Mouse (Mus musculus) embryo, embryonic 10.5 days (tissue): Measurements from ENCODE around the gene Rassf1.

Experiments
- DNase-seq: peaks from one replicate; pipeline ENCODE4 v3.0.0-alpha.2; 2015; ENCODE audit warnings: low spot score

Gene Rassf1

GRCm38 (mm10) chr9:107541005-107541404 lies 10.3 kb upstream of the Rassf1 start:
- DNase-seq: no peak

GRCm38 (mm10) chr9:107541474-107542351 lies 9.6 kb upstream of the Rassf1 start, which contains the start of the genes Cyb561d2 and Nprl2:
Gene Cyb561d2, minus strand, starts transcription at chr9:107542193.
Gene Nprl2, plus strand, starts transcription at chr9:107542226.
- DNase-seq: peak; percentile 96

GRCm38 (mm10) chr9:107542352-107542686 lies 9.0 kb upstream of the Rassf1 start:
- no peak for DNase-seq

- DNase-seq: no peak
Observed at GRCm38 (mm10) chr9:107542721-107543120, 8.6 kb upstream of the Rassf1 start.

GRCm38 (mm10) chr9:107543299-107543698 lies 8.1 kb upstream of the Rassf1 start:
- DNase-seq: no peak

- DNase-seq: no peak
Observed at GRCm38 (mm10) chr9:107544196-107544700, 7.1 kb upstream of the Rassf1 start.

- no peak for DNase-seq
Observed at GRCm38 (mm10) chr9:107544729-107545128, 6.6 kb upstream of the Rassf1 start.

DNA sequence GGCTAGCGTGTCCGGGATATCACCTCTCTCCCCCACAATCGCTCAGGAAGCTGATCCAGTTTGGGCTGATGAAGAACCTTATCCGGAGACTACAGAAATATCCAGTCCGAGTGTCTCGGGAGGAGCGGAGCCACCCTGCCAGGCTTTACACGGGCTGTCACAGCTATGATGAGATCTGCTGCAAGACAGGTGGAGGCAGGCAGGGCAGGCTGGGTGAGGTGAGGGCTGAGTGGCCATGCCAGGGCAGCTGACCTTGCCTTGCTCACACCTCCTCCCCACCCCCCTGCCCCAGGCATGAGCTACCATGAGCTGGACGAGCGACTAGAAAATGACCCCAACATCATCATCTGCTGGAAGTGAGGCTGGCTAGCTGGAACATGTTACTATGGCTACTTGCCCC lies 6.2 kb upstream of the Rassf1 start:
- no peak for DNase-seq

GRCm38 (mm10) chr9:107545602-107546001 lies 5.8 kb upstream of the Rassf1 start:
- peak; percentile 86 for DNase-seq

DNA sequence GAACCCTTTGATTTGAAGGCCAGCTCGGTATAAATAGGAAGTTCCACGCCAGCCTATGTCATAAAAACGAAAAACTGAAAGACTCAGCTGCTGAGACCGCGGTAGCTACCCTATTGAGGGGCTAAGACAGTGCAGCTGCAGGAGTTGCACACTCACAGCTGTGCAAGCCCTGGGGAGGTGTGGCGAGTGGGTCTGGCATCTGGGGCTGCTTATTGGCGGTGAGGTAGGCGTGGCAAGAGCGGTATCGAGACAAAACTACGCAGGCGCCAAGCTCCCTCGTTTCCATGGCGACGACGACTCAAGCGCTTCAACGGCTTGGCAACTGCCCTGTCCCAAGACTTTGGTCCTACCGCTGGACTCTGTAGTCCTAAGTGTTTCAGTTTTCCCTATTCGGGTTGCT lies 4.3 kb upstream of the Rassf1 start, which contains the start of gene Zmynd10:
Gene Zmynd10 (plus strand): TSS at position 273 of the 400 bp plus-strand sequence.
- peak; percentile 98 for DNase-seq

- no peak for DNase-seq
Observed at GRCm38 (mm10) chr9:107547957-107548356, 3.4 kb upstream of the Rassf1 start.

GRCm38 (mm10) chr9:107548820-107549219 lies 2.5 kb upstream of the Rassf1 start:
- no peak for DNase-seq

DNA sequence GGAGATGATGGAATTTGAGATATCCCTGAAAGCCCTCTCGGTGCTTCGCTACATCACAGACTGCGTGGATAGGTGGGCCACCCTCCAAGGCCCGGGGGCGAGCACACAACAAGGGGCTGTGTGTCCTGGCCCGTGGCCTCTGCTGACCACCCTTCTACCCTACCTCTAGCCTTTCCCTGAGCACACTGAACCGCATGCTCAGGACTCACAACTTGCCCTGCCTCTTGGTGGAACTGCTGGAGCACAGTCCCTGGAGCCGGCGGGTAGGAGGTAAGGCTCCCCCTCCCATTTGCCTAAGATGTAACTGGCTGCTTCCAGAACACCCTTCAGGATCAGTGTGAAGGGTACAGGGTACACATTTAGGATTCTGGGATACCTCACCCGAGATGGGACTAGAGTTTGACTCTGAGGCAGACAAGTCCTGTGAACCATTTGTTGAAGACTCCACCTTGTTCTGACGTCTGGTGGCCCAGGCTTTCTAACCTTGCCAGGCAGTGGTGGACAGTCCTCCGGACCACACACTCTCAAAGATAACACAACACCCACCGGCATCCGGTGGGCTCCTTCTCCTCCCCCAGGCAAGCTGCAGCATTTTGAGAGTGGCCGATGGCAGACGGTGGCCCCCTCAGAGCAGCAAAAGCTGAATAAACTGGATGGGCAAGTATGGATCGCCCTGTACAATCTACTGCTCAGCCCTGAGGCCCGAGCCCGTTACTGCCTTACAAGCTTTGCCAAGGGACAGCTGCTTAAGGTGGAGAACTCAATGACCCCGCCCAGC lies 1.9 kb upstream of the Rassf1 start:
- no peak for DNase-seq

GRCm38 (mm10) chr9:107550491-107551116 lies 751 bp upstream of the Rassf1 start:
- DNase-seq: no peak

GRCm38 (mm10) chr9:107551890-107552355 lies 568 bp downstream of the Rassf1 start:
- peak; percentile 58 for DNase-seq

- DNase-seq: no peak
Observed at GRCm38 (mm10) chr9:107552690-107553393, 1.5 kb downstream of the Rassf1 start.

DNA sequence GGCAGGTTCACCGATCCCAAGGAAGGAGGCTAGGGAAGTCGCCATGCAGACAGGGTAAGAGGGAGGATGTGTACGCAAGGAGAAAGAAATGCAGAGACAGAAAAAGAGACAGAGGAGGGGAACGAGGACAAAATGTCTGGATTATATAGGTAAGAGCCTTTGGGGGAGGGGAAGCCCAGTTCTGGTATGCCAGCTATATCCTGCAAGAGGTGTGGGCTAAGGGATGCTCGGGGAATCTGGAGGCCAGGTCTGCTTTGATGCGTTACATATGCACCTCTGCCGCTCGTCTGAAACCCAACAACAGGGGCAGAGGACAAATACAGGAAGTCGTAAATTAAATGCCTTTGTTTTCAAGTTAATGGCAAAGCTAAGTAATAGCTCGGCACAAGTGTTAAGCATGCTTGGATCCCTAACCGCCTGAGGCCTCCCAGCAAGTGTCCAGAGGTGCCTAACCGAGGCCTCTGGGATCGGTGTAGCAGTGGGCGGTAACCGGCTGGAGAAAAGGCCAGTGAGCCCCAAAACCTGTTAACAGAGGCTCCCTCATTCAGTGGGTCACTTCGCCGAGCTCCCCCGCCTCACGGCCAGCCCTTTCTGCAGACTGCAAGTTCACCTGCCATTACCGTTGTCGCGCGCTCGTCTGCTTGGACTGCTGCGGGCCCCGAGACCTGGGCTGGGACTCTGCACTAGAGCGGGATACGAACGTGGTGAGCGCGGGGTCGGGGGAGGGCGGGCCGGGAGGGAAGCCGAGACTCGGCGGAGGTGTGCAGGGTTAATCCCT lies 2.4 kb downstream of the Rassf1 start:
- peak; percentile 46 for DNase-seq

DNA sequence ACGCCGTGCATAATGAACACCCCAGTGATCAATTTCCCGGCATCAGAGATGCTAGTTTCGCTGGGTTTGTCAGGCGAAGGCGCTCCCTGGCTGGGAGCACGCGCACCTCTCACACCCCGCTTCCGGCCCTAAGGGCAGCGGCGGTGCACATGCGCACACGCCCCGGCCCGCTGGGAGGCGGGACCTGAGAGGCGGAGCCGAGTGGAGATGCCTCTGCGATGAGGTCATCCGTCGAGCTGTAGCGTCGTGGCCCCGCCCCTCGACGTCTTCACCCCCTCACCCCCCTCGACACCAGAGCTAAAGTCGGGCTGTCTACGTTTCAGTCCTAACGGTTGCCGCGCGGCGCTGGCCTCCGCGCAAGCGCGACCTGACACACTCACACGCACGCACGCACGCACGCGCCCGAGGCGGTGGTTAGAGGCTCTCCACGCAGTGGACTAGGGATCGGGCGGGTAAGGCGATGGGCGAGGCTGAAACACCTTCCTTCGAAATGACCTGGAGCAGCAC lies 3.0 kb downstream of the Rassf1 start:
- peak; percentile 99 for DNase-seq

DNA sequence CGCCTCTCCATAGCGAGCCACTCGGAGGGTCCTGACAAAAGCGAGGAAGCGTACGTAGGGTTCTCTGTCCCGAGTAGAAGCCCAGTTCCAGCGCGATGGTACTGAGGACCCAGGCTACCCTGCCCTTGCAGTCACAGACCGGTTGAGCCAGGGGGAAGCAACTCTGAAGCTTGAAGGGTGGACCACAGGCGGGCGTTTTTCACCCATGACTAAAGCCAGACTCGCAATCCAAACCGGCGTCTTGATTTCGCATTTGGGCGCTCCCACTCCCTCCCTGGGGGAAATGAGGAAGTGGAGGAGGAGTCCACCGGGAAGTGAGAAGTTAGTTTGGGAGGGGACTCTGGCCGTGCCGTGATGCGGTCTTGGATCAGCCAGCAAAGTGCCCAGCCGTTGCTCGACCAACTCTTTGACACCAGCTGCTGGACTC lies 3.7 kb downstream of the Rassf1 start:
- DNase-seq: peak; percentile 72

DNA sequence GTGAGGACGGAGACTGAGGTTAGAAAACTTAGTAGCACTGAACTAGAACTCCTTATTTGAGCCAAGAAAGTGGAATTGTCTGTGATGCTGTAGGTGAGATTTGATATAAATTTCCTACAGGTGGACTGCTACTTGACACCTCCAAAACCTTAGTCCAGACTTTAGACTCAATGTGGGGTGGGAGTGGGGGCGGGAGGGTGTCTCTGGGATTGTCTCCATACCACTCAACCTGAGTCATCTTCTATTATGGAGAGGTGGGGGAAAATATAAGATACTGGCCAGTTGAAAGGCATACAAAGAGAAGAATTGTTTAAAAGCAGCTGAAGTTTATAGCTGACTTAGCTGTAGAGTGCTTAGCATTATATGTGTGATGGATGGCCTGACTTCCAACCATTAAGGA lies 4.3 kb downstream of the Rassf1 start:
- DNase-seq: no peak
